Mouse (Mus musculus): Measurements from ENCODE around the gene Phyhipl. TPM values are rescaled to one million over a fixed set of nuclear protein-coding genes. Genes with fewer than 3 reads are reported as not detected.

Gene Phyhipl
- polyA plus RNA-seq, 1 experiment = 0.21 TPM

GRCm38 (mm10) chr10:70533301-70533781 lies 122.4 kb downstream of the Phyhipl start:
- DNase-seq (ENCODE audit: low spot score) = no peak

GRCm38 (mm10) chr10:70532249-70532648 lies 123.5 kb downstream of the Phyhipl start:
- no peak for DNase-seq (ENCODE audit: low spot score)

GRCm38 (mm10) chr10:70530185-70530823 lies 125.5 kb downstream of the Phyhipl start:
- no peak for DNase-seq (ENCODE audit: low spot score)

- DNase-seq (ENCODE audit: low spot score) = no peak
Measured at GRCm38 (mm10) chr10:70521379-70521778, 134.4 kb downstream of the Phyhipl start.

- DNase-seq (ENCODE audit: low spot score) = no peak
Measured at GRCm38 (mm10) chr10:70520143-70521131, 135.3 kb downstream of the Phyhipl start.

GRCm38 (mm10) chr10:70519640-70520099 lies 136.1 kb downstream of the Phyhipl start:
- DNase-seq (ENCODE audit: low spot score) = no peak

GRCm38 (mm10) chr10:70516661-70517060 lies 139.1 kb downstream of the Phyhipl start:
- no peak for DNase-seq (ENCODE audit: low spot score)

GRCm38 (mm10) chr10:70514848-70515247 lies 140.9 kb downstream of the Phyhipl start:
- no peak for DNase-seq (ENCODE audit: low spot score)

GRCm38 (mm10) chr10:70507880-70508279 lies 147.9 kb downstream of the Phyhipl start:
- no peak for DNase-seq (ENCODE audit: low spot score)

Other genes starting within 250 kb of the Phyhipl start
- 11.5 and 23.5 TPM in 2 replicates for gene Fam13c, start 215.5 kb downstream of the Phyhipl start, polyA plus RNA-seq (2012; rRNA removed)